Mouse (Mus musculus): ENCODE measurements around the gene Ssbp4.

DNA sequence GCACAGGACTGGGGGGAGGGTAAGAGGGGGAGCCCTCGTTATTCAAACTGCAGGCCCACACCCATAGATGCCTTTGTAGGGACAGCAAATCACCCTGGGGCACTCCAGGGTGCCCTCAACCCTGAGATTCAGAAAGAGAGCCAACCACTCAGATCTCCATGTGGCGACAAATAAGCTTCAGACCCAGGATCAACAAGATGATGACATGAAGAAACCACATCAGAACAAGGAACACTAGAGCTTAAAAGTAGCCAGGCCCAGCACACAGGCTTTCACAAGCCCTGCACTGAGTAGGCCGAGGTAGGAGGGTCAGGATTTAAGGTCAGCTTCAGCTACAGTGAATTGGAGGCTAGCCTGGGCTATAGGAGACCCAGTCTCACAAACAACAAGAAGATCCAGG is 40.2 kb upstream of the Ssbp4 start:
- no peak for TF ChIP-seq CTCF (IDR thresholded peaks at IDR 0.05; ENCODE audit: borderline replicate concordance, control insufficient read depth, extremely low read depth, insufficient read depth, low read length, poor library complexity)
- TF ChIP-seq POLR2A (IDR thresholded peaks at IDR 0.05; ENCODE audit: control insufficient read depth, extremely low read depth, insufficient read depth, low read length, poor library complexity), result no peak
